Comparison of ENCODE assay signal across 9 mouse cellular contexts in the genomic region with DNA sequence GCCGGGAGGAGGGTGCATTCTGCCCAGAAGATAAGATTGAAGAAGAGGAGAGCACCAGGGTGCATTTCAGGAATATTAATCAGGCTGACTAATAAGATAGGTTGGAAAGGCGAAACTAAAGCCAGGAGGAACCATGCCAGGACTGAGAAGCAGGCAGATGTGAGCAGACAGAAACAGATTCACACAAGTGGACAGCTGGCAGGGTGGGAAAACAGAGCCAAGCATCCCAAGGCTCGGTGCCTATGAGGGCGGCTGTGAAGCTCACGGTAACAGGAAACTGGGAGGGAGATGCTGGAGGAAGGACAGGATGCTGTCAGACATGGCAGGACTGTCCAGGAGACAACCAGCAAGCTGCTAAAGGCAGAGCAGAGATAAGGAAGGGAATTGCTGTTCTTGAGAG.
A peak's percentile ranks its signal among the peaks of the same experiment; 100 is the strongest.
DNase-seq lines count a peak whose midpoint lies in the region; ATAC-seq and TF ChIP-seq lines count a peak whose summit lies in the region.
"Had no signal": no experiment of that assay in that cellular context is flagged by ENCODE, and none has a peak within 500 bp of the region (broad histone marks: within the 10 kb centered on the region; RNA-seq: fewer than 3 reads in every experiment).

No protein-coding gene starts in this region.

- H3K4me3 ChIP-seq in cerebellum, adult 2 months (replicated peaks; ENCODE audit: insufficient read depth, low read depth, low read length), result no peak overlapping the region
- no peak overlapping the region for H3K4me3 ChIP-seq in midbrain, embryonic 10.5 days
- no peak overlapping the region for H3K4me3 ChIP-seq in midbrain, embryonic 11.5 days (ENCODE audit: low read depth, low read length)
- no peak overlapping the region for H3K4me3 ChIP-seq in hindbrain, embryonic 13.5 days
- H3K4me3 ChIP-seq in midbrain, postnatal 0 days (ENCODE audit: low read depth, low read length), result no peak overlapping the region
- H3K4me3 ChIP-seq: liver, embryonic 13.5 days had no signal

- no peak overlapping the region for H3K9ac ChIP-seq in midbrain, embryonic 11.5 days (ENCODE audit: low read length)
- no peak overlapping the region for H3K9ac ChIP-seq in hindbrain, embryonic 13.5 days
- H3K9ac ChIP-seq in midbrain, postnatal 0 days (replicated peaks; ENCODE audit: low read length, poor library complexity, severe bottlenecking), result no peak overlapping the region
- H3K9ac ChIP-seq: liver, embryonic 13.5 days had no signal

- ATAC-seq in midbrain, embryonic 11.5 days (ENCODE audit: low FRiP score), result no peak
- ATAC-seq in hindbrain, embryonic 13.5 days (ENCODE audit: low FRiP score), result peak; percentile 28; the same call in 1 of the 2 replicates
- 0 out of 2 replicates have a peak, but pooled peaks have one; percentile 19 for ATAC-seq in midbrain, postnatal 0 days (ENCODE audit: low FRiP score)

- no peaks in the 10 kb centered on the region for H3K9me3 ChIP-seq in midbrain, embryonic 10.5 days (replicated peaks)
- H3K9me3 ChIP-seq in midbrain, embryonic 11.5 days (ENCODE audit: control insufficient read depth, low read length), result no peaks in the 10 kb centered on the region
- H3K9me3 ChIP-seq in hindbrain, embryonic 13.5 days, result no peaks in the 10 kb centered on the region
- H3K9me3 ChIP-seq in midbrain, postnatal 0 days (ENCODE audit: low read length), result no peaks in the 10 kb centered on the region
- H3K9me3 ChIP-seq: liver, embryonic 13.5 days had no signal

- TF ChIP-seq CTCF in cerebellum, adult 2 months (IDR thresholded peaks at IDR 0.05; ENCODE audit: borderline replicate concordance, insufficient read depth, low read depth, low read length), result no peak
- TF ChIP-seq CTCF in midbrain, postnatal 0 days (IDR thresholded peaks at IDR 0.05), result no peak

- no peaks in the 10 kb centered on the region for H3K27me3 ChIP-seq in cerebellum, adult 2 months (ENCODE audit: control insufficient read depth, insufficient read depth, low read length)
- no peaks in the 10 kb centered on the region for H3K27me3 ChIP-seq in midbrain, embryonic 10.5 days (ENCODE audit: low read depth, poor library complexity, severe bottlenecking)
- no peaks in the 10 kb centered on the region for H3K27me3 ChIP-seq in midbrain, embryonic 11.5 days (ENCODE audit: control insufficient read depth, insufficient read depth, low read length)
- no peaks in the 10 kb centered on the region for H3K27me3 ChIP-seq in hindbrain, embryonic 13.5 days
- no peaks in the 10 kb centered on the region for H3K27me3 ChIP-seq in midbrain, postnatal 0 days (ENCODE audit: insufficient read depth, low read length)
- H3K27me3 ChIP-seq: liver, embryonic 13.5 days had no signal

- DNase-seq in cerebellum, adult 2 months, result no peak
- no peak for DNase-seq in cerebellum, adult 9-11 months
- DNase-seq in midbrain, embryonic 10.5 days (ENCODE audit: low spot score), result no peak
- DNase-seq in midbrain, embryonic 11.5 days (ENCODE audit: low spot score, missing footprints), result no peak
- DNase-seq in midbrain, postnatal 0 days (ENCODE audit: low spot score), result peak; percentile 61
- no peak for DNase-seq in gastrocnemius, postnatal 25 days
- no peak for DNase-seq in spleen, postnatal 14 days (ENCODE audit: low spot score in 2 of 2)
- DNase-seq: liver, embryonic 13.5 days had no signal

- H3K4me2 ChIP-seq in midbrain, embryonic 11.5 days, result no peak overlapping the region
- H3K4me2 ChIP-seq in hindbrain, embryonic 13.5 days, result no peak overlapping the region
- H3K4me2 ChIP-seq in midbrain, postnatal 0 days (ENCODE audit: low read depth, low read length, poor library complexity, severe bottlenecking), result no peak overlapping the region
- H3K4me2 ChIP-seq: liver, embryonic 13.5 days had no signal

- H3K4me1 ChIP-seq in cerebellum, adult 2 months (ENCODE audit: control insufficient read depth, insufficient read depth, low read length), result peaks cover 48% of the 10 kb centered on the region
- peaks cover 57% of the 10 kb centered on the region for H3K4me1 ChIP-seq in midbrain, embryonic 10.5 days
- peaks cover 21% of the 10 kb centered on the region for H3K4me1 ChIP-seq in midbrain, embryonic 11.5 days (ENCODE audit: control insufficient read depth, insufficient read depth, low read length)
- H3K4me1 ChIP-seq in hindbrain, embryonic 13.5 days (replicated peaks), result peaks cover 77% of the 10 kb centered on the region
- H3K4me1 ChIP-seq in midbrain, postnatal 0 days (ENCODE audit: insufficient read depth, low read length), result peaks cover 8% of the 10 kb centered on the region; the same call in 1 of the 2 replicates
- H3K4me1 ChIP-seq: liver, embryonic 13.5 days had no signal

- peak overlapping the region; percentile 26; the same call in 1 of the 2 replicates for H3K27ac ChIP-seq in cerebellum, adult 2 months (ENCODE audit: insufficient read depth, low read length)
- H3K27ac ChIP-seq in midbrain, embryonic 10.5 days (replicated peaks), result 0 out of 2 replicates have a peak overlapping the region, but pooled peaks have one; percentile 38
- H3K27ac ChIP-seq in midbrain, embryonic 11.5 days (ENCODE audit: low read depth, low read length), result no peak overlapping the region
- peak overlapping the region; percentile 56 for H3K27ac ChIP-seq in hindbrain, embryonic 13.5 days
- H3K27ac ChIP-seq in midbrain, postnatal 0 days (ENCODE audit: low read depth, low read length), result 0 out of 2 replicates have a peak overlapping the region, but pooled peaks have one; percentile 6
- H3K27ac ChIP-seq: liver, embryonic 13.5 days had no signal

- no peak for TF ChIP-seq POLR2A in cerebellum, adult 2 months (IDR thresholded peaks at IDR 0.05; ENCODE audit: borderline replicate concordance, insufficient read depth, low read length)

- peaks cover 55% of the 10 kb centered on the region for H3K36me3 ChIP-seq in midbrain, embryonic 10.5 days
- H3K36me3 ChIP-seq in midbrain, embryonic 11.5 days (ENCODE audit: control insufficient read depth, insufficient read depth, low read length), result peaks cover 2% of the 10 kb centered on the region; the same call in 1 of the 2 replicates
- 0 out of 2 replicates have a peak, but pooled peaks cover 2% of the 10 kb centered on the region for H3K36me3 ChIP-seq in hindbrain, embryonic 13.5 days
- no peaks in the 10 kb centered on the region for H3K36me3 ChIP-seq in midbrain, postnatal 0 days (ENCODE audit: insufficient read depth, low read length)
- H3K36me3 ChIP-seq: liver, embryonic 13.5 days had no signal

- 24% methylated on average over 5 of the region's 5 CpGs for WGBS in cerebellum, adult 2 months
- WGBS in midbrain, embryonic 10.5 days, result 80% methylated on average over 5 of the region's 5 CpGs
- 83% methylated on average over 5 of the region's 5 CpGs for WGBS in midbrain, embryonic 11.5 days
- WGBS in hindbrain, embryonic 13.5 days, result 59% methylated on average over 5 of the region's 5 CpGs
- 47% methylated on average over 5 of the region's 5 CpGs for WGBS in midbrain, postnatal 0 days
